Mouse (Mus musculus): ENCODE measurements at regions not wholly inside any gene's neighbourhood (a gene's known extent, or its start where the extent isn't known, plus 50 kb on each side); places are given as distances from the start of the nearest gene placed in this dataset.
"Not testable (repeated sequence)": the region's sequence is repeated elsewhere in the genome, so short reads cannot be mapped to it uniquely, and the experiment has no call there.

DNA sequence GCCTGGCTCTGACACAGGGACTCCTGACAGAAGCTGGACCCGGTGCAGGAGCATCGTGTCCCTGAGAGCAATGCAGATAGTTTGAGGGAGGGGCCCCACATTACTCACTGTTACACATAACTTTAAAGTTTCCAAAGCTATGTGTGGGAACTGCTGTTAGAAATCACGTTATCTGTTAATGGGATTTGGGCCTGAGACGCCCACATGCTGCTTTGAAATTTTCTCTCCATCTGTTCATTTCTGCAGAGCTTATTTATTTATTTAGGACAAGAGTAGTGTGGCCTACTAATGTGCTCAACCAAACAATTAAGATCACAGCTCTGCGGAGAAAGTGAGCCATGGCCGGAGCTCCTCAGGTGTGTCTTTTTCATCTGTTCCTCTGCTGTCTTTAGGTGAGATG lies 99.4 kb upstream of the Frmd4a start:
- WGBS = 75% methylated on average over 6 of the region's 6 CpGs
- Histone ChIP-seq H3K36me3 (no peaks in the 10 kb centered on the region), H3K4me2 (replicated peaks) (no peak overlapping the region)

DNA sequence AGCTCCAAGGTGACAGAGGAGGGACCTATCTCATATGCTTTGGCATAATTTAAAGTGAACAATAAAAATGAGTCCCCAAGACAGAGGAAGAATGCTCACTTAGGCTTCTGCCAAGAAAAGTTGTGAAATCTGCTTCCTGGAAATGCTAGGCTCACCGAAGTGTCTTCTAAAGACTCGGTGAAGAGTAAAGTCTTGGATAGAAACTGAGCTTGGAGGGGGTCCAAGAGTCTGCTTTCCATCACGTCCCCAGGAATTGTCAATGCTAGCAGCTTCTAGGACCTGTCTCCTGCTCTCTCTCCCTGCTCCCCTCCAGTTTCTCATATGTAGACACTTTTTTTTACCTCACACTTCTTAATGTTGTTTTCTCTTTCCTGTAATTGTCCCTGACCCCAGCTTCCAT lies 97.6 kb upstream of the Frmd4a start:
- H3K9me3 ChIP-seq = no peaks in the 10 kb centered on the region
- no peak for ATAC-seq (ENCODE audit: low FRiP score, low read depth)

More for the DNA sequence above, 99.4 kb upstream of the Frmd4a start:
- Histone ChIP-seq H3K9ac (no peak overlapping the region), H3K4me1 (no peaks in the 10 kb centered on the region), H3K27ac (no peak overlapping the region), H3K9me3 (no peaks in the 10 kb centered on the region), H3K4me3 (no peak overlapping the region), H3K27me3 (no peaks in the 10 kb centered on the region)
- ATAC-seq (ENCODE audit: low FRiP score, low read depth) = no peak

GRCm38 (mm10) chr2:3921084-3921483 lies 96.4 kb upstream of the Frmd4a start:
- not testable (repeated sequence) for H3K27ac ChIP-seq; H3K9ac ChIP-seq; H3K4me2 ChIP-seq (replicated peaks); H3K4me3 ChIP-seq; H3K4me1 ChIP-seq; ATAC-seq (ENCODE audit: low FRiP score, low read depth); H3K27me3 ChIP-seq; H3K9me3 ChIP-seq; H3K36me3 ChIP-seq
- WGBS = 89% methylated on average over 2 of the region's 2 CpGs

More for the DNA sequence above, 97.6 kb upstream of the Frmd4a start:
- H3K27ac ChIP-seq = no peak overlapping the region
- no peaks in the 10 kb centered on the region for H3K27me3 ChIP-seq
- H3K4me1 ChIP-seq = no peaks in the 10 kb centered on the region
- H3K4me3 ChIP-seq = no peak overlapping the region
- H3K4me2 ChIP-seq (replicated peaks) = no peak overlapping the region
- 68% methylated on average over 3 of the region's 3 CpGs for WGBS
- no peak overlapping the region for H3K9ac ChIP-seq
- no peaks in the 10 kb centered on the region for H3K36me3 ChIP-seq

GRCm38 (mm10) chr2:3922739-3923138 lies 94.8 kb upstream of the Frmd4a start:
- H3K27ac ChIP-seq = no peak overlapping the region
- 89% methylated on average over 4 of the region's 4 CpGs for WGBS
- ATAC-seq (ENCODE audit: low FRiP score, low read depth) = no peak
- H3K9me3 ChIP-seq = no peaks in the 10 kb centered on the region
- no peaks in the 10 kb centered on the region for H3K36me3 ChIP-seq
- H3K4me1 ChIP-seq = no peaks in the 10 kb centered on the region
- H3K4me3 ChIP-seq = no peak overlapping the region
- H3K27me3 ChIP-seq = no peaks in the 10 kb centered on the region
- no peak overlapping the region for H3K9ac ChIP-seq
- H3K4me2 ChIP-seq (replicated peaks) = no peak overlapping the region

DNA sequence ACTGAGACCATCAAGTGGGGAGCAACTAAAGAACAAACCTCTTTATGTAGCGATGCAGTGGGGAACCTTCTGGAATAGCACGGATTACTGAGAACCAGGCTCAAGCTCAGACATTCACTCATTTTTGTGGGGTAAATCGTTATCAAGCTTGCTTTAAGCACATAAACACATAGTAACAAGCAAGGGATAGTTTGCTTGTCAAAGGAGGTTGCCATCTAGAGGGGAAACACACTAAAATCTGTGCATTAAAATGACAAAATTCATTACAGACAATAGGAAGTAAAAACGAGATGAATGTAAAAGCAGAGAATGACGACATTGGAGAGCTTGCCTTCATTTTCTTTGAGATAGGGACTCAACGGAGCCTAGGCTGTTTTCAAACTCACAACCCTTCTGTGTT lies 92.8 kb upstream of the Frmd4a start:
- WGBS = 68% methylated on average over 6 of the region's 6 CpGs

GRCm38 (mm10) chr2:3925199-3925598 lies 92.3 kb upstream of the Frmd4a start:
- H3K4me3 ChIP-seq = no peak overlapping the region
- H3K27ac ChIP-seq = no peak overlapping the region
- H3K4me1 ChIP-seq = no peaks in the 10 kb centered on the region
- H3K4me2 ChIP-seq (replicated peaks) = no peak overlapping the region
- no peak for ATAC-seq (ENCODE audit: low FRiP score, low read depth)
- H3K27me3 ChIP-seq = no peaks in the 10 kb centered on the region
- H3K9ac ChIP-seq = no peak overlapping the region
- H3K36me3 ChIP-seq = no peaks in the 10 kb centered on the region
- H3K9me3 ChIP-seq = no peaks in the 10 kb centered on the region
- WGBS = 73% methylated on average over 3 of the region's 3 CpGs

More for the DNA sequence above, 92.8 kb upstream of the Frmd4a start:
- Histone ChIP-seq H3K27me3 (no peaks in the 10 kb centered on the region), H3K27ac (no peak overlapping the region), H3K9me3 (no peaks in the 10 kb centered on the region), H3K4me3 (no peak overlapping the region), H3K36me3 (no peaks in the 10 kb centered on the region), H3K4me1 (no peaks in the 10 kb centered on the region), H3K9ac (no peak overlapping the region), H3K4me2 (replicated peaks) (no peak overlapping the region)
- no peak for ATAC-seq (ENCODE audit: low FRiP score, low read depth)

GRCm38 (mm10) chr2:3926129-3926528 lies 91.4 kb upstream of the Frmd4a start:
- no peak overlapping the region for H3K9ac ChIP-seq
- H3K4me1 ChIP-seq = no peaks in the 10 kb centered on the region
- no peaks in the 10 kb centered on the region for H3K9me3 ChIP-seq
- no peaks in the 10 kb centered on the region for H3K36me3 ChIP-seq
- no peak for ATAC-seq (ENCODE audit: low FRiP score, low read depth)
- no peak overlapping the region for H3K4me3 ChIP-seq
- H3K27ac ChIP-seq = no peak overlapping the region
- H3K27me3 ChIP-seq = no peaks in the 10 kb centered on the region
- H3K4me2 ChIP-seq (replicated peaks) = no peak overlapping the region

GRCm38 (mm10) chr2:3927141-3927810 lies 90.2 kb upstream of the Frmd4a start:
- H3K27ac ChIP-seq = no peak overlapping the region
- no peak overlapping the region for H3K4me2 ChIP-seq (replicated peaks)
- WGBS = 50% methylated on average over 8 of the region's 8 CpGs
- no peak for ATAC-seq (ENCODE audit: low FRiP score, low read depth)
- H3K9me3 ChIP-seq = no peaks in the 10 kb centered on the region
- no peaks in the 10 kb centered on the region for H3K4me1 ChIP-seq
- no peaks in the 10 kb centered on the region for H3K27me3 ChIP-seq
- H3K36me3 ChIP-seq = no peaks in the 10 kb centered on the region
- H3K9ac ChIP-seq = no peak overlapping the region
- no peak overlapping the region for H3K4me3 ChIP-seq

DNA sequence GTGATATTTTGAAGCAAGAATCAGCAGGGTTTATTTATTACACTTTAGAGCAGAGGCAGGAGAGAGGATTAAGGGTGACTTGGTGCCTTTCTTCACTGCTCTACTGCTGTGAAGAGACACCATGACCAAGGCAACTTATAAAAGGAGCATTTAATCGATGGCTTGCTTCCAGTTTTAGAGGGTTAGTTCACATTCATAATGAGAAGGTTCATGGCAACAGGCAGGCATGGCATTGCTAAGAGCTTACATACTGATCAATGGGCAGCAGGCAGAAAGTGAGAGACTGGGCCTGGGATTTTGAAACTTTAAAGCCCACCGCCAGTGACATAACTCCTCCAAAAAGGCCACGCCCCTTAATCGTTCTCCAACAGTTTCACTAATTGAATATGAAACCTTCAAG lies 89.7 kb upstream of the Frmd4a start:
- 74% methylated on average over 4 of the region's 4 CpGs for WGBS
- no peak overlapping the region for H3K4me2 ChIP-seq (replicated peaks)
- ATAC-seq (ENCODE audit: low FRiP score, low read depth) = no peak
- no peak overlapping the region for H3K9ac ChIP-seq
- H3K4me1 ChIP-seq = no peaks in the 10 kb centered on the region
- no peaks in the 10 kb centered on the region for H3K9me3 ChIP-seq
- no peaks in the 10 kb centered on the region for H3K27me3 ChIP-seq
- H3K36me3 ChIP-seq = no peaks in the 10 kb centered on the region
- H3K4me3 ChIP-seq = no peak overlapping the region
- no peak overlapping the region for H3K27ac ChIP-seq

DNA sequence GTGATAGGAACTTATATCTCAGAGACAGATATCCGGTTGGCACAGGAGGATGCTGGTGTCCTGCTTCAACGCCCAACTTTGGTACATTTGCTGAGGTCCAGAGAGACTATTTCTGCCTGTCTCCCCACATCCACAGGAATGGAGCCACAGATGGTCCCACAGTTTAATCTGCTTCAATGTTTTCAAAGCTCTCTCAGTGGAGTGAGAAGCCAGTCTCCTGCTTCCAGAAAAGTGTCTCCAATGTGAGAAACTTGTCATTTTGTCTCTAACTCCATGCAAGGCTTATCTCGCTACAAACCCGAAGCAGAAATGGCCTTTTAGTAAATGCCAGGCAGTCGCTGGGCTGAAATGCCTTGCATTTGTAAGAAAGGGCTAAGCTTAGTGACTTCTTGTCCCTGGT lies 86.9 kb upstream of the Frmd4a start:
- H3K4me1 ChIP-seq = no peaks in the 10 kb centered on the region
- no peaks in the 10 kb centered on the region for H3K9me3 ChIP-seq
- no peak for ATAC-seq (ENCODE audit: low FRiP score, low read depth)
- H3K4me3 ChIP-seq = no peak overlapping the region
- no peak overlapping the region for H3K9ac ChIP-seq
- no peak overlapping the region for H3K27ac ChIP-seq
- WGBS = 88% methylated on average over 5 of the region's 5 CpGs
- no peak overlapping the region for H3K4me2 ChIP-seq (replicated peaks)
- no peaks in the 10 kb centered on the region for H3K27me3 ChIP-seq
- no peaks in the 10 kb centered on the region for H3K36me3 ChIP-seq

DNA sequence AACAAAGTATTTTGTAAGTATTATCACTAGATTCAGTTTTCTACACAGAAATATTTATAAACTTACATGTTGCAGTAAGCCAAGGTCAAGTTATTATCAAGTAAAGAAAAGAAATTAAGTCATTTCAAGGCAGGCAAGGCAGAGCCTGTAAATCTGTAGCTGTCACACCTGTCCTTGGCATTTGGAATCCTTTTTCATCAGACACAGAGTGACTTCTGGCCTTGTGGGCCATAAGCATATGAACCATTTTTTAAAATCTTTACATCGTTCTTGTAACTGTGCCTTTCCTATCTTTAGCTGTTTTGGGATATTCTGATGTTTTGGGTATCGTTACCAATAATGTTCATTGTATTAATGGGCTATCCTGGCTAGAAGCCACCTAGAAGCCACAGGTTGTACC lies 76.7 kb upstream of the Frmd4a start:
- Histone ChIP-seq H3K27ac (no peak overlapping the region), H3K4me3 (no peak overlapping the region), H3K36me3 (no peaks in the 10 kb centered on the region), H3K4me2 (replicated peaks) (no peak overlapping the region), H3K27me3 (no peaks in the 10 kb centered on the region), H3K9me3 (no peaks in the 10 kb centered on the region), H3K4me1 (no peaks in the 10 kb centered on the region), H3K9ac (no peak overlapping the region)
- no peak for ATAC-seq (ENCODE audit: low FRiP score, low read depth)
- 79% methylated on average over 2 of the region's 2 CpGs for whole genome bisulfite sequencing

DNA sequence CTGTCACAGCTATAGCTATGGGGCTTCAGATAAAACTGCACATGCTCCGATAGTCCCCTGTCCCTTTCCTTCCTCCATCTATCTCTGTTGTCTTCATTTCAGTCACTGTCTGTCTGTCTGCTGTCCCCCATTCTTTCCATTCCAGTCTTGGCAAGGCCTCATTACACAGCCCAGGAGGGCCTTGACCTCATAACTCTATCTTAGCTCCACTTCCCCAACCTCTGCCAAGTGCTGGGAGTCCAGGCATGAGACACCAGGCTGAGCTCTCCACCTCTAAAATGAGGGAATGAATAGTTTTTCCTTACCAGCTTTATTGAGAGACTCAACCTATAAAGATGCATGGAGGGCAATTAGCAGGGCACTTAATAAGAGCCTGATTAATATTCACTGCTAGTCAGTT lies 76.0 kb upstream of the Frmd4a start:
- H3K4me1 ChIP-seq = no peaks in the 10 kb centered on the region
- no peak overlapping the region for H3K4me2 ChIP-seq (replicated peaks)
- no peak for ATAC-seq (ENCODE audit: low FRiP score, low read depth)
- H3K27ac ChIP-seq = no peak overlapping the region
- WGBS = 90% methylated on average over 1 of the region's 1 CpGs
- no peaks in the 10 kb centered on the region for H3K27me3 ChIP-seq
- H3K9ac ChIP-seq = no peak overlapping the region
- H3K36me3 ChIP-seq = no peaks in the 10 kb centered on the region
- H3K4me3 ChIP-seq = no peak overlapping the region
- no peaks in the 10 kb centered on the region for H3K9me3 ChIP-seq

GRCm38 (mm10) chr2:3947432-3947831 lies 70.1 kb upstream of the Frmd4a start:
- no peaks in the 10 kb centered on the region for H3K4me1 ChIP-seq
- H3K4me3 ChIP-seq = no peak overlapping the region
- H3K4me2 ChIP-seq (replicated peaks) = no peak overlapping the region
- H3K27ac ChIP-seq = no peak overlapping the region
- no peaks in the 10 kb centered on the region for H3K9me3 ChIP-seq
- H3K9ac ChIP-seq = no peak overlapping the region
- 86% methylated on average over 3 of the region's 3 CpGs for whole genome bisulfite sequencing
- ATAC-seq (ENCODE audit: low FRiP score, low read depth) = no peak
- H3K36me3 ChIP-seq = no peaks in the 10 kb centered on the region
- no peaks in the 10 kb centered on the region for H3K27me3 ChIP-seq
